Mouse (Mus musculus) layer of hippocampus, adult 9-10 months (tissue): Measurements from ENCODE around the gene Nkd2.
A peak's percentile ranks its signal among the peaks of the same experiment; 100 is the strongest.

ENCODE experiments used
- DNase-seq: peaks from one replicate; pipeline ENCODE4 v3.0.0; 2022; ENCODE audit warnings: low spot score

The Nkd2 gene

GRCm38 (mm10) chr13:73847465-73847836, at the start of gene Nkd2:
TSS of gene Nkd2 (minus strand) at chr13:73847631.
- DNase-seq, result peak; percentile 20

GRCm38 (mm10) chr13:73892493-73893178, 45.2 kb upstream of the Nkd2 start:
- DNase-seq, result no peak

GRCm38 (mm10) chr13:73887415-73887874, 40.0 kb upstream of the Nkd2 start:
- DNase-seq, result no peak

GRCm38 (mm10) chr13:73886601-73887000, 39.2 kb upstream of the Nkd2 start:
- no peak for DNase-seq

GRCm38 (mm10) chr13:73886066-73886465, 38.6 kb upstream of the Nkd2 start:
- no peak for DNase-seq

GRCm38 (mm10) chr13:73885656-73886055, 38.2 kb upstream of the Nkd2 start:
- DNase-seq, result no peak

- DNase-seq, result no peak
Observed at GRCm38 (mm10) chr13:73881347-73881746, 33.9 kb upstream of the Nkd2 start.

- no peak for DNase-seq
Observed at GRCm38 (mm10) chr13:73879824-73880223, 32.4 kb upstream of the Nkd2 start.

GRCm38 (mm10) chr13:73872159-73872558, 24.7 kb upstream of the Nkd2 start:
- no peak for DNase-seq

- no peak for DNase-seq
Observed at GRCm38 (mm10) chr13:73846589-73847464, 604 bp downstream of the Nkd2 start.

- no peak for DNase-seq
Observed at GRCm38 (mm10) chr13:73842696-73843095, 4.7 kb downstream of the Nkd2 start.

GRCm38 (mm10) chr13:73839740-73840139, 7.7 kb downstream of the Nkd2 start:
- DNase-seq, result no peak

GRCm38 (mm10) chr13:73839137-73839548, 8.3 kb downstream of the Nkd2 start:
- no peak for DNase-seq

GRCm38 (mm10) chr13:73837708-73838107, 9.7 kb downstream of the Nkd2 start:
- no peak for DNase-seq

- DNase-seq, result no peak
Observed at GRCm38 (mm10) chr13:73836491-73836890, 10.9 kb downstream of the Nkd2 start.

- no peak for DNase-seq
Observed at GRCm38 (mm10) chr13:73835791-73836190, 11.6 kb downstream of the Nkd2 start.

- DNase-seq, result no peak
Observed at GRCm38 (mm10) chr13:73833809-73834208, 13.6 kb downstream of the Nkd2 start.

GRCm38 (mm10) chr13:73831486-73831885, 15.9 kb downstream of the Nkd2 start:
- DNase-seq, result peak; percentile 16

GRCm38 (mm10) chr13:73827243-73827642, 20.2 kb downstream of the Nkd2 start:
- no peak for DNase-seq

GRCm38 (mm10) chr13:73823711-73824110, 23.7 kb downstream of the Nkd2 start:
- DNase-seq, result no peak

- DNase-seq, result peak; percentile 32
Observed at GRCm38 (mm10) chr13:73822187-73822800, 25.1 kb downstream of the Nkd2 start.

- DNase-seq, result no peak
Observed at GRCm38 (mm10) chr13:73821251-73821650, 26.2 kb downstream of the Nkd2 start.

GRCm38 (mm10) chr13:73818921-73819320, 28.5 kb downstream of the Nkd2 start:
- DNase-seq, result no peak
